Mouse (Mus musculus) liver, adult 2 months (tissue): ENCODE measurements around the gene Gm595. TPM values are rescaled to one million over a fixed set of nuclear protein-coding genes. Genes with fewer than 3 reads are reported as not detected.

Experiments used
- DNase-seq: peaks from one replicate; pipeline ENCODE4 v3.0.0-alpha.2; 2011; ENCODE audit warnings: low read depth, low spot score; ENCODE audit errors: extremely low read depth
- H3K27ac ChIP-seq: fragments of 200-500 bp; replicated peaks from 2 replicates; pipeline ENCODE4 v1.5.1; 2012; ENCODE audit warnings: low read depth, mild to moderate bottlenecking, control low read depth, inconsistent platforms, low read length; ENCODE audit not compliant: insufficient read depth
- H3K27me3 ChIP-seq: fragments of 200-500 bp; 2 replicates; pipeline ENCODE4 v1.6.1; 2012; ENCODE audit warnings: mild to moderate bottlenecking, moderate library complexity, low read length, inconsistent platforms; ENCODE audit not compliant: control insufficient read depth, insufficient read depth
- H3K36me3 ChIP-seq: fragments of 200-500 bp; 2 replicates; pipeline ENCODE4 v1.6.1; 2012; ENCODE audit warnings: low read length, inconsistent platforms; ENCODE audit not compliant: control insufficient read depth, insufficient read depth
- H3K4me1 ChIP-seq: fragments of 200-500 bp; 2 replicates; pipeline ENCODE4 v1.6.1; 2011; ENCODE audit warnings: low read length; ENCODE audit not compliant: control insufficient read depth, insufficient read depth
- H3K4me3 ChIP-seq: fragments of 200-500 bp; 2 replicates; pipeline ENCODE4 v1.5.1; 2011; ENCODE audit warnings: low read depth, mild to moderate bottlenecking, control low read depth, low read length, moderate library complexity; ENCODE audit not compliant: insufficient read depth
- H3K79me2 ChIP-seq: fragments of 200-500 bp; 2 replicates; pipeline ENCODE4 v1.6.1; 2012; ENCODE audit warnings: inconsistent platforms, mild to moderate bottlenecking, low read length, moderate library complexity; ENCODE audit not compliant: control insufficient read depth, insufficient read depth
- H3K9ac ChIP-seq: fragments of 200-500 bp; 2 replicates; pipeline ENCODE4 v1.6.1; 2012; ENCODE audit warnings: low read depth, mild to moderate bottlenecking, control low read depth, inconsistent platforms, low read length
- CTCF ChIP-seq: fragments of 200-500 bp; IDR thresholded peaks from 2 replicates; pipeline ENCODE4 v1.5.1; 2011; ENCODE audit warnings: low read depth, low read length, control low read depth
- POLR2A ChIP-seq: fragments of 200-500 bp; IDR thresholded peaks from 2 replicates; pipeline ENCODE4 v1.6.1; 2011; ENCODE audit warnings: low read length, control low read depth; ENCODE audit not compliant: insufficient read depth; ENCODE audit errors: extremely low read depth
- WGBS: fragments of 180-500 bp; shearing (Covaris S2); methylation state at CpG from one replicate; pipeline ENCODE4 v1.1.7; 2018; 5-methylcytosine and 5-hydroxymethylcytosine counted together
- polyA plus RNA-seq: library from polyadenylated mRNA; depleted of rRNA; stranded (reverse); fragments of >200 nt; gene quantifications from 2 replicates; pipeline ENCODE4 v1.2.3, GENCODE M21; 2012; rRNA removed
- total RNA-seq: library from RNA; depleted of rRNA; stranded (reverse); fragments of >200 nt; gene quantifications from 2 replicates; pipeline ENCODE4 v1.2.3, GENCODE M21; 2014; rRNA removed

Gene Gm595
- total RNA-seq (not detected in 2 replicates), polyA plus RNA-seq (not detected in 2 replicates)

DNA sequence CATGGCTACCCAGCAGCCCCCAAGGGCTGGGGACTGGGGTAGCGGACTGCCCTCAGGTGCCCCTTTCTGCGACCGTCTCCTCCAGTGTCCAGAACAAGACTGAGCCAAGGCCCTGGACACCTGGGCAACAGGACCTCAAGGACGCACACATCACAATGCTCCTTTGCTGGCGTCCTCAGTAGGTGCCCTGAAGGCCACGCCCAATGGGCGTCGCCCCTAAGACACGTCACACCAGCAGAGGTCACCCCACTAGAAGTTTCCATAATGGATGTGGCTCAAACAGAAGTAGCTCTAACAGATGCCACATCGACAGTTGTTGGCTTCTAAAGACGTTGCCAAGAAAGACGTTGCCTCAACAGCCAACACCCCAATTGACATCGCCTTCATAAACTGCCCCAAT, at the start of gene Gm595:
TSS of gene Gm595 (minus strand) at position 101 of the 400 bp plus-strand sequence.
- no peak for DNase-seq
- Histone ChIP-seq H3K36me3 (no peaks in the 10 kb centered on the region), H3K79me2 (no peaks in the 10 kb centered on the region), H3K9ac (no peak within 1 kb of the TSS), H3K4me3 (no peak within 1 kb of the TSS), H3K27me3 (no peaks in the 10 kb centered on the region), H3K27ac (no peak within 1 kb of the TSS), H3K4me1 (no peaks in the 10 kb centered on the region)
- WGBS: 93% methylated on average over 13 of the region's 13 CpGs
- TF ChIP-seq CTCF: no peak
- TF ChIP-seq POLR2A: no peak

DNA sequence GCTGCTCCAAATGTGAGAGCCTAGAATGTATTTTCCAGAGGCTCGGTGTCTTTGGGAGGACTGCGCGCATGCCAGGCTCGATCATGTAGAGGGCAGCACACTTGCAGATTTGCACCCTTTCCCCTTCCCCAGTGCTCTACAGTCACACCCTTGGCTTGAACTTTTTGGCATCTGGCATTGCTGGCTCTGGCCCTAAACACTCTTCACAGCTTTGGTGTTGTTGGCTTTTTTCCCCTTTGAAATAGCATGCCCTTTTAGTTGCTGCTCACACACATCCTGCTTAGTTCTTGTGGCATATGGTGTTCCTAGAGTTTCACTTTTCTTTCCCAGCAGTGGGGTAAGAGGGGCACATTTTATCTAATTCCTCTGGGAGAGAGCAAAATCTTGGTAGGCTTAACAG, 30.9 kb upstream of the Gm595 start:
- H3K9ac ChIP-seq: no peak overlapping the region
- 90% methylated on average over 4 of the region's 4 CpGs for WGBS
- TF ChIP-seq CTCF (no peak), POLR2A (no peak)
- no peaks in the 10 kb centered on the region for H3K36me3 ChIP-seq
- DNase-seq: no peak
- no peak overlapping the region for H3K4me3 ChIP-seq
- H3K79me2 ChIP-seq: no peaks in the 10 kb centered on the region
- no peaks in the 10 kb centered on the region for H3K27me3 ChIP-seq
- no peaks in the 10 kb centered on the region for H3K4me1 ChIP-seq
- no peak overlapping the region for H3K27ac ChIP-seq

DNA sequence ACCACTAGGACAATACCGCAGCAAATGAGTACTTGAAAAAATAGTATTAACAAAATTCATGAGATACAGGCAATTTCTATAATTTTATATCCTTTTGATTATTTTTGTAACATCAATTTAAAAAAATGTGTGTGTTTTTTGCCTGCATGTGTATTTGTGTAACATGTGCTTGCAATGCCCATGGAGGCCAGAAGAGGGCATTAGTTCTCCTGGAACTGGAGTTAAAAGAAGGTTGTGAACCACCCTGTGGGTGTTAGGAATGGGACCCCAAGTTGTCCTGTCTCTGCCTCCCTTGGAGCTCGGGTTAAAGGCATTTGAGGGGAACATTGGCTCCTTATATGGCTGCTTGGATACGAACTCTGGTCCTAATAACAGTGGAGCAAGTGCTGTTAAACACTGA, 26.2 kb upstream of the Gm595 start:
- no peak overlapping the region for H3K9ac ChIP-seq
- no peaks in the 10 kb centered on the region for H3K79me2 ChIP-seq
- DNase-seq: no peak
- no peak overlapping the region for H3K27ac ChIP-seq
- no peaks in the 10 kb centered on the region for H3K4me1 ChIP-seq
- no peaks in the 10 kb centered on the region for H3K27me3 ChIP-seq
- H3K36me3 ChIP-seq: no peaks in the 10 kb centered on the region
- TF ChIP-seq POLR2A (no peak), CTCF (no peak)
- 83% methylated on average over 3 of the region's 3 CpGs for WGBS
- H3K4me3 ChIP-seq: no peak overlapping the region

DNA sequence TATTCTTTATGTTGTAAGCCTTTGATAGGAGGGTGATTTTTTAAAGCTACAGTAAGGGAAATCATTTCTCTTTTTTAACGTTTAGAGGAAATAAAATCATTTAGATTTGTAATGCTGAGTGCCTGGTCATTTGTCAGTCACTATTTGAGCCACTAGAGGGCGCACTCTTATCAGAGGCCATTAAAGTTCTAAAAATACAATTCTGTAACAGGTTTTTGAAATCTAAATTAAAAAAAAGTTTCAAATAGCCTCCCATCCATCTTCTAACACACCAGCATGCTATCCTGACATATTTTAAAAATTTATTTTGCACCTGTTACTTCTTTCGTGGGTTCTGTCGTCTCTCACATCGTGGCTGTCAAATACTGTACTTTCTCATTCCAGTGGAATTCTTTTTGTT, 22.0 kb upstream of the Gm595 start:
- H3K36me3 ChIP-seq: no peaks in the 10 kb centered on the region
- H3K27ac ChIP-seq: no peak overlapping the region
- no peak for DNase-seq
- H3K4me3 ChIP-seq: no peak overlapping the region
- no peaks in the 10 kb centered on the region for H3K4me1 ChIP-seq
- 55% methylated on average over 5 of the region's 5 CpGs for WGBS
- H3K79me2 ChIP-seq: no peaks in the 10 kb centered on the region
- H3K9ac ChIP-seq: no peak overlapping the region
- no peak for TF ChIP-seq POLR2A
- TF ChIP-seq CTCF: peak; percentile 31
- no peaks in the 10 kb centered on the region for H3K27me3 ChIP-seq

DNA sequence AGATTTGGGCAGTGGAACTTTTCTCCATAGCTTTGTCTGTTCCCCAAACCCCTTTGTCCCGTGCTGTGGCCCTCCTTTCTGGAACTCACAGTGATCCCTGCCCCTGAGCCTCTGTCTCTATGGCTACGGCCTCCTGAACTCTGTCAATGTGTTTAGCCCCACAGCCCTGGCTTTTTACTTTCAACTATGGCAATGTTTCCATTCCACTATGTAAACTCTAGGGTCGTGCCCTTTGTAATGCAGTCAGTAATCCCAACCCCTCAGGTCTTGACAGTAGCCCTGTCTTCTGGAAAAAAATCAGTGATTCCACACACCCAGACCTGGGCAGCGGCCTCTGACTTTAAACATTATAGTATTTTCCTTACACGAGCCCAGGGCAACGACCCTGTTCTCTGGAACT, 19.3 kb upstream of the Gm595 start:
- no peak for DNase-seq
- TF ChIP-seq CTCF: no peak
- TF ChIP-seq POLR2A: no peak
- Histone ChIP-seq H3K4me3 (no peak overlapping the region), H3K79me2 (no peaks in the 10 kb centered on the region), H3K9ac (no peak overlapping the region), H3K4me1 (no peaks in the 10 kb centered on the region), H3K36me3 (no peaks in the 10 kb centered on the region), H3K27ac (no peak overlapping the region), H3K27me3 (no peaks in the 10 kb centered on the region)
- 26% methylated on average over 6 of the region's 6 CpGs for WGBS

DNA sequence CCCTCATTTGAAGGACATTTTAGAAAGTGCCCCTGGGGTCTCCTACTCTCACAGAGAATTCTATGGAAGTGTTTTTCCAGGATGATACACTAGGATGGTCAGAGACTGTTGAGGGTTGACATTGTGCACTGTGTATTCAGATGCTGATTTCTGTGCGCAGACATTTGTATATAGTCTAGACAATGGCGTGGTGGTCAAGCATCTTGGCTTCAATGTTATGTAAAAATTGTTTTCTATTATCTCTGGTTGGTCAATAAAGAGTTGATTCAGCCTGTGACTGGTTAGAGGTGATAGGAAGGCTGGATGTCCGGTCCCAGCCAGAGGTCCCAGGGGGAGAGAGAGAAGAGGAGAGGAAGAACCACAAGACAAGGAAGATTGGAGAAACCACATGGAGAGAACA, 16.4 kb upstream of the Gm595 start:
- Histone ChIP-seq H3K4me3 (no peak overlapping the region), H3K79me2 (no peaks in the 10 kb centered on the region), H3K4me1 (no peaks in the 10 kb centered on the region), H3K27me3 (no peaks in the 10 kb centered on the region), H3K27ac (no peak overlapping the region), H3K36me3 (no peaks in the 10 kb centered on the region), H3K9ac (no peak overlapping the region)
- no peak for DNase-seq
- no peak for TF ChIP-seq POLR2A
- no peak for TF ChIP-seq CTCF
- WGBS: 89% methylated on average over 3 of the region's 3 CpGs
